Mouse (Mus musculus): Measurements from ENCODE around the gene Nup155. TPM values are rescaled to one million over a fixed set of nuclear protein-coding genes. Genes with fewer than 3 reads are reported as not detected.

Gene Nup155
- polyA plus RNA-seq, 1 experiment from 2014 or later = 21.7 TPM

- H3K36me3 ChIP-seq (ENCODE audit: control insufficient read depth, insufficient read depth, low read length) = peaks cover 77% of the 10 kb centered on the region
Measured at GRCm38 (mm10) chr15:8135606-8136005, 26.5 kb downstream of the Nup155 start.

GRCm38 (mm10) chr15:8161841-8162240 lies 52.8 kb downstream of the Nup155 start:
- no peak overlapping the region for H3K4me2 ChIP-seq (replicated peaks; ENCODE audit: low read depth, low read length)
- no peaks in the 10 kb centered on the region for H3K27me3 ChIP-seq (ENCODE audit: control insufficient read depth, insufficient read depth, low read length)
- no peak for ATAC-seq (ENCODE audit: insufficient number of reproducible peaks, insufficient read depth, low FRiP score, low read depth)
- peaks cover 21% of the 10 kb centered on the region for H3K36me3 ChIP-seq (ENCODE audit: control insufficient read depth, insufficient read depth, low read length)
- no peaks in the 10 kb centered on the region for H3K9me3 ChIP-seq (ENCODE audit: control insufficient read depth, low read depth, low read length)
- H3K4me3 ChIP-seq (ENCODE audit: low read depth, low read length) = no peak overlapping the region
- 78% methylated on average over 1 of the region's 1 CpGs for WGBS
- no peak overlapping the region for H3K9ac ChIP-seq (replicated peaks; ENCODE audit: low read depth, low read length)
- no peaks in the 10 kb centered on the region for H3K4me1 ChIP-seq (ENCODE audit: control insufficient read depth, insufficient read depth, low read length)
- no peak overlapping the region for H3K27ac ChIP-seq (ENCODE audit: low read length)

More at GRCm38 (mm10) chr15:8135606-8136005, 26.5 kb downstream of the Nup155 start:
- no peak for ATAC-seq (ENCODE audit: insufficient number of reproducible peaks, insufficient read depth, low FRiP score, low read depth)
- Histone ChIP-seq H3K27me3 (ENCODE audit: control insufficient read depth, insufficient read depth, low read length) (no peaks in the 10 kb centered on the region), H3K4me1 (ENCODE audit: control insufficient read depth, insufficient read depth, low read length) (no peaks in the 10 kb centered on the region), H3K4me3 (ENCODE audit: low read depth, low read length) (no peak overlapping the region), H3K4me2 (replicated peaks; ENCODE audit: low read depth, low read length) (no peak overlapping the region), H3K9me3 (ENCODE audit: control insufficient read depth, low read depth, low read length) (no peaks in the 10 kb centered on the region), H3K27ac (ENCODE audit: low read length) (no peak overlapping the region), H3K9ac (replicated peaks; ENCODE audit: low read depth, low read length) (no peak overlapping the region)
- 81% methylated on average over 5 of the region's 5 CpGs for WGBS

- H3K4me3 ChIP-seq (ENCODE audit: low read depth, low read length) = peak within 1 kb of the TSS; percentile 81
- H3K4me2 ChIP-seq (replicated peaks; ENCODE audit: low read depth, low read length) = peak within 1 kb of the TSS; percentile 52
- no peaks in the 10 kb centered on the region for H3K27me3 ChIP-seq (ENCODE audit: control insufficient read depth, insufficient read depth, low read length)
- ATAC-seq (ENCODE audit: insufficient number of reproducible peaks, insufficient read depth, low FRiP score, low read depth) = peak; percentile 99
- peak within 1 kb of the TSS; percentile 82 for H3K9ac ChIP-seq (replicated peaks; ENCODE audit: low read depth, low read length)
- no peaks in the 10 kb centered on the region for H3K9me3 ChIP-seq (ENCODE audit: control insufficient read depth, low read depth, low read length)
- H3K27ac ChIP-seq (ENCODE audit: low read length) = peak within 1 kb of the TSS; percentile 53; the same call in 1 of the 2 replicates
- under 1% methylated on average over 45 of the region's 47 CpGs for WGBS
- no peaks in the 10 kb centered on the region; the same call in 1 of the 2 replicates for H3K36me3 ChIP-seq (ENCODE audit: control insufficient read depth, insufficient read depth, low read length)
- no peaks in the 10 kb centered on the region for H3K4me1 ChIP-seq (ENCODE audit: control insufficient read depth, insufficient read depth, low read length)
Measured at GRCm38 (mm10) chr15:8168591-8169265, 59.7 kb downstream of the Nup155 start, which contains the start of gene Cplane1. TSS of gene Cplane1 (plus strand) at chr15:8169106.

- no peaks in the 10 kb centered on the region; the same call in 1 of the 2 replicates for H3K36me3 ChIP-seq (ENCODE audit: control insufficient read depth, insufficient read depth, low read length)
- peak overlapping the region; percentile 81 for H3K4me3 ChIP-seq (ENCODE audit: low read depth, low read length)
- peak overlapping the region; percentile 52 for H3K4me2 ChIP-seq (replicated peaks; ENCODE audit: low read depth, low read length)
- peak overlapping the region; percentile 82 for H3K9ac ChIP-seq (replicated peaks; ENCODE audit: low read depth, low read length)
- peak; percentile 77 for ATAC-seq (ENCODE audit: insufficient number of reproducible peaks, insufficient read depth, low FRiP score, low read depth)
- no peaks in the 10 kb centered on the region for H3K4me1 ChIP-seq (ENCODE audit: control insufficient read depth, insufficient read depth, low read length)
- H3K27ac ChIP-seq (ENCODE audit: low read length) = 0 out of 2 replicates have a peak overlapping the region, but pooled peaks have one; percentile 53
- no peaks in the 10 kb centered on the region for H3K9me3 ChIP-seq (ENCODE audit: control insufficient read depth, low read depth, low read length)
- WGBS = under 1% methylated on average over 25 of the region's 25 CpGs
- H3K27me3 ChIP-seq (ENCODE audit: control insufficient read depth, insufficient read depth, low read length) = no peaks in the 10 kb centered on the region
Measured at GRCm38 (mm10) chr15:8169266-8169746, 60.2 kb downstream of the Nup155 start.

- H3K27ac ChIP-seq (ENCODE audit: low read length) = no peak overlapping the region
- H3K4me2 ChIP-seq (replicated peaks; ENCODE audit: low read depth, low read length) = no peak overlapping the region
- H3K4me3 ChIP-seq (ENCODE audit: low read depth, low read length) = no peak overlapping the region
- no peaks in the 10 kb centered on the region for H3K27me3 ChIP-seq (ENCODE audit: control insufficient read depth, insufficient read depth, low read length)
- no peaks in the 10 kb centered on the region for H3K9me3 ChIP-seq (ENCODE audit: control insufficient read depth, low read depth, low read length)
- H3K9ac ChIP-seq (replicated peaks; ENCODE audit: low read depth, low read length) = no peak overlapping the region
- H3K4me1 ChIP-seq (ENCODE audit: control insufficient read depth, insufficient read depth, low read length) = no peaks in the 10 kb centered on the region
- peaks cover 27% of the 10 kb centered on the region; the same call in 1 of the 2 replicates for H3K36me3 ChIP-seq (ENCODE audit: control insufficient read depth, insufficient read depth, low read length)
- no peak for ATAC-seq (ENCODE audit: insufficient number of reproducible peaks, insufficient read depth, low FRiP score, low read depth)
- 91% methylated on average over 3 of the region's 3 CpGs for WGBS
Measured at GRCm38 (mm10) chr15:8189563-8189962, 80.5 kb downstream of the Nup155 start.

GRCm38 (mm10) chr15:8190435-8190834 lies 81.4 kb downstream of the Nup155 start:
- Histone ChIP-seq H3K4me1 (ENCODE audit: control insufficient read depth, insufficient read depth, low read length) (no peaks in the 10 kb centered on the region), H3K27ac (ENCODE audit: low read length) (no peak overlapping the region), H3K4me3 (ENCODE audit: low read depth, low read length) (no peak overlapping the region), H3K4me2 (replicated peaks; ENCODE audit: low read depth, low read length) (no peak overlapping the region), H3K9ac (replicated peaks; ENCODE audit: low read depth, low read length) (no peak overlapping the region), H3K36me3 (ENCODE audit: control insufficient read depth, insufficient read depth, low read length) (peaks cover 35% of the 10 kb centered on the region; the same call in 1 of the 2 replicates), H3K27me3 (ENCODE audit: control insufficient read depth, insufficient read depth, low read length) (no peaks in the 10 kb centered on the region), H3K9me3 (ENCODE audit: control insufficient read depth, low read depth, low read length) (no peaks in the 10 kb centered on the region)
- WGBS = 88% methylated on average over 3 of the region's 3 CpGs
- ATAC-seq (ENCODE audit: insufficient number of reproducible peaks, insufficient read depth, low FRiP score, low read depth) = no peak

GRCm38 (mm10) chr15:8200317-8200716 lies 91.2 kb downstream of the Nup155 start:
- Histone ChIP-seq H3K9me3 (ENCODE audit: control insufficient read depth, low read depth, low read length) (no peaks in the 10 kb centered on the region), H3K9ac (replicated peaks; ENCODE audit: low read depth, low read length) (no peak overlapping the region), H3K4me2 (replicated peaks; ENCODE audit: low read depth, low read length) (no peak overlapping the region), H3K4me3 (ENCODE audit: low read depth, low read length) (no peak overlapping the region), H3K36me3 (ENCODE audit: control insufficient read depth, insufficient read depth, low read length) (peaks cover 33% of the 10 kb centered on the region), H3K27ac (ENCODE audit: low read length) (no peak overlapping the region), H3K4me1 (ENCODE audit: control insufficient read depth, insufficient read depth, low read length) (no peaks in the 10 kb centered on the region), H3K27me3 (ENCODE audit: control insufficient read depth, insufficient read depth, low read length) (no peaks in the 10 kb centered on the region)
- ATAC-seq (ENCODE audit: insufficient number of reproducible peaks, insufficient read depth, low FRiP score, low read depth) = no peak

GRCm38 (mm10) chr15:8208362-8208761 lies 99.3 kb downstream of the Nup155 start:
- no peaks in the 10 kb centered on the region for H3K4me1 ChIP-seq (ENCODE audit: control insufficient read depth, insufficient read depth, low read length)
- H3K4me2 ChIP-seq (replicated peaks; ENCODE audit: low read depth, low read length) = no peak overlapping the region
- H3K9ac ChIP-seq (replicated peaks; ENCODE audit: low read depth, low read length) = no peak overlapping the region
- no peaks in the 10 kb centered on the region for H3K9me3 ChIP-seq (ENCODE audit: control insufficient read depth, low read depth, low read length)
- no peak overlapping the region for H3K4me3 ChIP-seq (ENCODE audit: low read depth, low read length)
- no peak overlapping the region for H3K27ac ChIP-seq (ENCODE audit: low read length)
- peaks cover 29% of the 10 kb centered on the region; the same call in 1 of the 2 replicates for H3K36me3 ChIP-seq (ENCODE audit: control insufficient read depth, insufficient read depth, low read length)
- 89% methylated on average over 6 of the region's 6 CpGs for WGBS
- ATAC-seq (ENCODE audit: insufficient number of reproducible peaks, insufficient read depth, low FRiP score, low read depth) = no peak
- H3K27me3 ChIP-seq (ENCODE audit: control insufficient read depth, insufficient read depth, low read length) = no peaks in the 10 kb centered on the region

All from stomach, embryonic 14.5 days (tissue).